Mouse (Mus musculus) testis, postnatal 14 days (tissue): ENCODE data around the gene Gcc1.

Source experiments
- DNase-seq: peaks from one replicate; pipeline ENCODE4 v3.0.0; 2021; ENCODE audit warnings: low spot score

Gcc1 gene

GRCm38 (mm10) chr6:28428290-28428689 lies at the start of gene Gcc1:
TSS of gene Gcc1 (minus strand) at chr6:28428390.
- DNase-seq, result no peak

DNA sequence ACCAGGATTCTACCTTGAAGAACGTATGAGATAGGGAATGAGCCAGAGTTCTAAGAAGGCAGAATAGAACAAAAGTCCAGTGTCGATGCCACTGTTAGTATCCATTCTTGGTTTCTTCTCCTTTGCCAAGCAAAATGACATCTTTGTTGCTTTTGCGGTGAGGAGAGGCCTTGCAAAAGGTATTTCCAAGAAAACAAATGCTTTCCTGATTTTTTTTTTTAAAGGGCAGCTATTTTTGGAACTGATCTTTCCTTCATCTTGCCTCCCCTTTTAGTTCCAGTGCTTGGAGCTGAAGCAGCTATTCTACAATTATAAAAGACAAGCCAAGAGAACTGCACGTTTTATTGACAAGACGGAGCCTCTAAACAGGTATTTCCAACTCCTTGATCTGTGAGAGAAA lies 46.6 kb upstream of the Gcc1 start, which contains the start of gene Snd1:
Gene Snd1 (plus strand): TSS at position 301 of the 400 bp plus-strand sequence.
- no peak for DNase-seq

DNA sequence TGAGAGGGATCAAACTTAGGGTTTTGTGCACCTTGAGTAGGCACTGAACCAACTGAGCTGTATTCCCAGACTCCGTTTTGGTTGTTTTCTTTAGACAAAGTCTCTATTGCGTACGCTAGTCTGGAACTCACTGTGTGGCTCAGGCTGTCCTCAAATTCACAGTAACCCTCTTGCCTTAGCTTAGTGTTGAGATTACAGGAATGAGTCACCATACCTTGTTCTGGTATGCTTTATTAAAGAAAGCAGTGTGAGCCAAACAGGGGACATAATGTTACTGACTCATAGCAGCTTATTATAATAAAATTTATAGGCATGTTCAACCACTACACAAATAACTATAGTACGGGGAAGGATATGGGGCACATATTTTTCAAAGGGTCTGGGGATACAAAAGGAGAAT lies 46.0 kb upstream of the Gcc1 start:
- DNase-seq, result no peak

GRCm38 (mm10) chr6:28471284-28472035 lies 43.3 kb upstream of the Gcc1 start:
- DNase-seq, result no peak

- DNase-seq, result no peak
Observed at GRCm38 (mm10) chr6:28470621-28471020, 42.4 kb upstream of the Gcc1 start.

DNA sequence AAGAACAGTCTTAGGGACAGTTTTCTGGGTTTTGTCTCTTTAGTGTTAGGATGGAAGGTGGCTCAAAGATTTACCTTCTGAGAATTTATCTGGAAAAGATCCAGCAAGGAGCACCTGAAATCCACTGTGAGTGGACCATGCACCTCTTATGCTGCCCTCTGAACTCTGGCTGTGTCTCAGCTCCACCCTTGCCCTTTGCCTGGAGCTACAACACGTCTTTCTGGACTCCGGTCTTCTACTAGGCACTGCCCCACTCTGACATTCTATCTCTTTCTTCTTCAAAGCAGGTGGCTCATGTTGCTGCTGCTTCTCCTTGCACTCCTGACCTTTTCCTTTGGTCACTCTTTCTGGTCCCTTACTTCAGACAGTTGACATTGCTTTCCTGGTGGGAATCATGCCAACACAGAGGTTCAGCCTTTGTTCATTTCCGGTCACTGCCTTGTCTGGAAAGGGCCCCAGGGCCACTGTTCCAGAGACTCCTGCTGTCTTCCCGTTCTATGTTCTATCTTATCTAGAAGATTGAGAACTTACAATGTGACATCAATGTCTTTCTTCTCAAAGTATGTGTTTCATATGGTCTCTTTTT lies 41.9 kb upstream of the Gcc1 start:
- DNase-seq, result no peak

DNA sequence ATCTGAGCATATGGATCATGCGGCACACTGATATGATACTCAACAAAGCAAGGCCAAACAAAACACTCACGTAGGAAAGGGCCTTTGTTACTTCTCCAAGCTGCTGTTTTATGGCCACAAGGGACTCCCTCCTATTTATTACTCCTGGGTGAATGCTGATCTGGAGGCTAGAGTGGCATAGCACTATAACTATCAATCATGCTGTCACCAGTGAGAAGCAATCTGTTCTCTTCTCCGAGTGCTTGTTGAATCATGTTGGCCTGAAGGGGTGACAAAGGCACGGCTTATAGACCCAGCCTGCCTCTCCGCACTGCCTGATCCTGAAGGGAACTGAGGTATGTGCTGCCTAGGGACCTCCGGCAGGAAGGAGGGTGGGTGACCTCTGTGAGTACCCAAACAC lies 36.4 kb upstream of the Gcc1 start:
- no peak for DNase-seq

DNA sequence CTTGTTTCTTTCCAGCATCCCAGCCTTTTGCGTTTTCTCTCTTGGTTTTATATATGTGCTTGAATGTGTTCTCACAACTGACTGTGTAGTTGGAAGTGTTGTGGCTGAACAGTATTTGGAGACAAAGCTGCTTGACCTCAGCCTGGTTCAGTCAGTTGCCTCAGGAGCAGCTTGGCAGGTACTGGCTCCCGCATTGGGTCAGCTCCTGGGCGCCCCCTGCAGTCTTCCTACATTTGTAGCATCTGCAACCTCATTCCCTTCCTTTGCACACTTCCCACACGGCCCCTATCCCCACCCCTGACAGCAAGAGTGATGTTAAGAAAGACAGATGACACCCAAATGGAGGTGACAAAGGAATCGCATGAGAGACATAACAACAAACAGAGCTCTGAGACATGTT lies 32.3 kb upstream of the Gcc1 start:
- peak; percentile 37 for DNase-seq

DNA sequence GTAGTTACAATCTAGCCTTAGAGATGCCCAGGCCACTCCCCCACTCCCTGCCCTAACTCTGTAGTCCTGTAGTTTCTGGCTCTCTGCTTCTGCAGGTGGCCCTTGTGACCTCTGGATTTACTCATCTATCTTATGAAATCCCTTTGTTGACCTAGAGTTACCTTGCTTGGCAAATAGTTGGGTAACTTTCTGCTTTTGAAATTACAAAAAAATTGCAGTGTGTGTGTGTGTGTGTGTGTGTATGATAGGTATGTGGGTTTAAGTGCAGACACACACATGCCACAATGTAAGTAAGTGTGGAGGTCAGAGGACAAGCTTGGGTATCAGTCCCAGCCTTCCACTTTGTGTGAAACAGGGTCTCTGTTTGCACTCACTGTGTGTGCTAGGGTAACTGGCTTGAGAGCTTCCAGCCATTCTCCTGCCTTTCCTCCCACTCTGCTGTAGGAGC lies 31.1 kb upstream of the Gcc1 start:
- no peak for DNase-seq

DNA sequence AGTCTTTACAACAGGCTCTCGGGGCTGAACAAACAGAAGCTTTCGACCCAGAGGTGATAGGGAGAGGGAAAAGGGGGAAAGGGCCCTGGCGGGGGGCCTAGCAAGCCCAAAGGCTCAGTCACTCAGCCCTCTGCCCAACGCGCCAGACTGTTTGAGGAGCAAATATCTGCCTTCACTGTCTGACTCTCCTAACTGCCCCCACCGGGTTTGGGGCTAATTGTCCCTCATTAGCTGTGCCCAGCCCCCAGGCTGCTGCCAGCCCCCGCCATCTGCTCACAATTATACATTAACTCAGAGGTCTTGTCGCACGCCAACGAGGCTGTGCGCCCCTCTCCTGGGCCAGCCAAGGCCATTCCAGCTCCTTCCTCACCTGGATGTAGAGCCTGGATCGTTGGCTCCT lies 22.8 kb upstream of the Gcc1 start:
- DNase-seq, result no peak

DNA sequence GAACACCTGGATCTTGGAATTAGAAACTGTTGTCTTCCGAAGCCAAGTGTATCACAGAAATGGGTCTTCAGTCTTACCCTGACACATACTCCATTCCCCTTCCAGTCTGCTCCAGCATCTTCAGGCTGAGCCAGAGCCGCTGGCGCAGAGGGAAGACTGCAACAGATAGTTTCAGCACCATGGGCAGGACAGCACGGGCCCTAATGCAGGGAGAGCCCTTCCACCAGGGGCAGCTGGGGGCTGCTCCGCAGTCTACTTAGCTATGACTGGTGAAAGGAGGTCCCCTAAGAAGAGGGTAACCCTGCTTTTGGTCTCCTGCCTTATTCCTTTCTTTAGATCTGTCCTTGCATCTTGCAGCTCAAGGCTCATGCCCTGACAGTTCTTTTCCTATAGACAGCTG lies 22.3 kb upstream of the Gcc1 start:
- DNase-seq, result no peak

DNA sequence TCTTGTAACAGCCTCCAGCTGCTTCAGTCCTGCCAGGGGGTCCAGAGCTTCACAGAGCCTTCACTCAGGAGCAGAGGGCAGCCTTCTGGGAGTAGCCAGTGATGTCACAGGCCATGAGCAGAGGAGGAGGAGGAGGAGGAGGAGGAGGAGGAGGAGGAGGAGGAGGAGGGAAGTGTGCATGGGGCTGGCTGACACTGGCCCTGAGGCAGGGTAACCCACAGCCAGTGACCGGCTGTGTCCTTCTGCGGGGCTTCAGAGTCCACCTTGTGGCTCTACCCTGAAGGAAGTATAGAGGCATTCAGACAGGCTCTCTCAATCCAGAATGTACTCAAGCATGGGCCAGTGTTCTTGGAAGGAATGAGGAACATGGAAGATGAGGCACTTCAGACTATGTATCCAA lies 21.1 kb upstream of the Gcc1 start, which contains the start of gene Pax4:
Gene Pax4 (minus strand): TSS at position 101 of the 400 bp plus-strand sequence.
- no peak for DNase-seq

DNA sequence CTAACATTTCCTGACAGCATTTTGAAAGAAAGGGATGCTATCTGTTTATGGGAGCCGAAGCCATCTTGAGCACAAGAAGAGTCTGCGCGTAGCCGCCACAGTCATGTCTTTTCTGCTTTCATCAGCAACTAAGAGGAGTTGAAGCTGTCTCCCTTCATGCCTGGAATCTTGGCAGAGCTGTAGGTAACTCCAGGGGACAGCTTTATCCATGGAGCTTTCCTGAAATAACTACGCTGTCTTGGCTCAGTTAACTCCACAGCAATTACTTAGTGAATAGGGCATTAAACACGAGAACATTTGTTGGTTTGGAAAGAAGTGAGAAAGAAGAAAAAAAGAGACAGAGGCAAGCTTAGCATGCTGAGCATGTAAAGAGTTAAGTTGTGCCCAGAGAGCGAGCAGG lies 19.7 kb upstream of the Gcc1 start:
- no peak for DNase-seq

DNA sequence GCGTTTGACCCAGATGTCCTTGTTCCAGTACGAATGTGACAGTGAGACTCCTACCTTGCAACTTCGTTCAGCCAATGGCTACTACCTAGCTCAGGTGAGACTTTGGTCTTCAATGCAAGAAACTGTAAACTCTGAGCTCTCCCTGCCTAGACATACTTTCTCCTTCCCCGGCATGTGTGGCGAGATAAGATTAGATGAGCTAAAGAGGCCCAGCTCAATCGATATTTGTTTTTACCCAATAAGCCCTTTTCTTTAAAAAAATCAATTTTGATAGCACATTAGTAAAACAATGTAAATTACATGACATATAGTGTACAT lies 3.3 kb upstream of the Gcc1 start:
- no peak for DNase-seq

DNA sequence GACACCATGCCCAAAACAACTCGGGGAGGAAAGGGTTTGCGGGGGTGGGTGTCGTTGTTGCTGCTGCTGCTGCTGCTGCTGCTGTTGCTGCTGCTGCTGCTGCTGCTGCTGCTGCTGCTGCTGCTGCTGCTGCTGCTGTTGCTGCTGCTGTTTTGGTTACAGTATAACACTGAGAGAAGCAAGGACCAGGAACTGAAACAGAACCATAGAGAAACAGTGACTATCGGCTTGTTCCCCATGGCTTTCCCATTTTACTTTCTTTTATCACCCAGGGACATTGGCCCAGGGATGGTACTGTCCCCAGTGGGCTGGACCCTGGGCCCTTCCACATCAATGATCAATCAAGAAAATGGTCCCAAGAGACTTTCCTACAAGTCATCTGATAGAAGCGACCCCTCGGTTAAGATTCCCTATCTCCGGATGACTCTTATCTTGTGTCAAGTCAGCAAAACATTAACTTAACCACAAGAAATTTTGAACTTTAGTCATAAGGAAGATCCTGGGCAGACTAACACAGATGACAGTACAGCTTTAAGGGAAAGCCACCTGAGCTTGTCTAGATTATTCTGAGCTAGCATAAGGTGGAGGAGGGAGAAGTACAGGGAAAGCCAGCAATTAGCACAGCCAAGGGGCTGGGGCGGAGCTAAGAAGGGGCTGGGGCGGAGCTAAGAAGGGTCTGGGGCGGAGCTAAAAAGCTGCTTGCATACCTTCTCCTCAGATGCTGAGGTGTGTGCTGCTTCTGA lies 2.8 kb upstream of the Gcc1 start:
- DNase-seq, result no peak

GRCm38 (mm10) chr6:28429870-28430269 lies 1.7 kb upstream of the Gcc1 start:
- DNase-seq, result no peak

DNA sequence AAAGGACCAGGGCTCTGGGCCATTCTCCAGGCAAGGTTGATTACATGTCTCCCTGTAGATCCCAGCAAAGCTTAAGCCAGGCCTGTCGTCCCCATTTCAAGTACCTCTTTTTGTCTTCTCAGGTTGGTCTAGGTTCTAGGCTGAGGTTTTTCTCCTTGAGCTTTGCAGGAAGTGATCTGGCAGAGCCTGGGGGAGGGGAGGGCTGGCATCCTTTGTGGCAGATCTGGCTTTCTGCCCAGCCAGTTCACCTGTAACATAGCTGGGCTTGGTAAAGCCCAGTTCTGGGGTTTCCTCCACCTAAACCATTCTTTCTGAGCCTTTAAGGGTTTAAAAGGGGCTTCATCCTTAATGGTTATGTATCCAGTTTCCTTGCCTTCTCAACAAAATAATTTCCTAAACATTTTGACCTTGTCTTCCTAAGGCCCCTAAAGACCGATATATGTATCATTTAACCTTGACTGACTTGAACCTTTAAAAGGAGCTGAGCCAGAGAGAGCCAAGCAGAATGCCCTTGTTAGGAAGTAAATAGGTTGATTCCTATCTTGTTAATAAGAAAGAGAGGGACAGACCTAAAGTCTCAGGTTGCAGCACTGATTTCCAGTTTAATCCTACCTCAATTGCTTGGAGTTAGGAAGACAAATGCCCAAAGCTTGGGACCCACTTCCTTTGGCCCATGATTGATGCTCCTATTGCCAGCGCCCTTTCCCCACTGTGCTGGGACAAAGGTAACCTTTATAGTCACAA lies 922 bp downstream of the Gcc1 start, which contains the start of gene Fscn3:
Gene Fscn3 (plus strand): TSS at position 694 of the 744 bp plus-strand sequence.
- DNase-seq, result no peak

DNA sequence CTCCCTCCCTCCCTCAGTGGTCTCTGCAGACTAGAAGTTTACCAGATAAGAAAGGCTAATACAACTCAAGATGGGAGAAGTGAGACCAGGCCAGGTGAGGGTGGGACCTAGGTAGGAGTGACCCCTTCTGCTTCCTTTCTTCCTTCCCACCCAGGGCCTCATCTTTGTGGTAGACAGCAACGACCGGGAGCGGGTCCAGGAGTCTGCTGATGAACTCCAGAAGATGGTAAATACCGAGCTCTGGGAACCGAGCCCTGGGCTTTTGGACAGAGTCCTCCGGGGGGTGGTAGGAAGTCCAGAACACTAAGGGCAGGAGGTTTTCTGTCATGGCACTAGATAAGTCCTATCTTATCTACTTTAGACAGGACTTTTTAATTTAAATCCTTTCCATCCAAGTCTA lies 3.2 kb downstream of the Gcc1 start:
- DNase-seq, result no peak

DNA sequence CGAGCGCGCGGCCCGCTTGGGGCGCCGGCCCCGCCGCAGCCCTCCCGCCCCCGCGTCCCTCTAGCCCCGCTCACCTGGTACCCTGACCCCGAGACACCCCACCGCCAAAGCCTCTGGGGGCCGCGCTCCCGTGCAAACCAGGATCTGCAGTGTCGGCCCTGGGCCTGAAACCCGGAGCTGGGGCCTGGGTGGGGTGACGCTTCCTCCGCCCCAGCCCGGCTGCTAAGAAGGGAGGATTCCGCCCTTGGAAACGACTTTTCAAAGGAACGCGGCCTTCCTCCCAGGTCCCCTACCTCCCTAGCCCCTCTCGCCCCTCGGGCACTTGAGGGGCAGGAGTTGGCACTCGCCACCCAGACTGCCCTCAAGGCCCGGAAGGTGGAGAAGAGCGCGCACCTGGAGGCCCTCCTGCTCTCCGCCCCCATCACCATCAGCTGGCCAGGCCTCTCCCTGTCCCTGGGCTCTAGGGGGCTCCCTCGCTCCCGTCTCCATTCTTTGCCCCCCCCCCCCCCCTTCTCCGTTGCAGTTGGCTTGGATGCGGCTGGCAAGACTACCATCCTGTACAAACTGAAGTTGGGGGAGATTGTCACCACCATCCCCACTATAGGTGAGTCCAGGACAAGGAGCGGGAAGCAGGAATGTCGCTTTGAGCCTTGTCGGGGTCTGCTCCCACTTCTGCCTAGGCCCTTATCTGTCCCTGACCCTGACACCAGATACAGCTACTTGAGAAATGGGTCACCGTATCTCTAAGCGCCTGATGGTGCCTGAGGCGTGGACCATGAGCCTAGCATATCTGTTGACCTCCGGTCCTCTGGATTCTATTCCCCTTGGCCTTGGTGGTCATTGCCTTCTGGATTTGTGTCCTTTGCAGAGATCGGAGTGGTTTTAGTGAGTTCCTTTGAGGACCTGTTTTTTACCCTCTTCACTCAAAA lies 4.2 kb downstream of the Gcc1 start:
- DNase-seq, result peak; percentile 49

DNA sequence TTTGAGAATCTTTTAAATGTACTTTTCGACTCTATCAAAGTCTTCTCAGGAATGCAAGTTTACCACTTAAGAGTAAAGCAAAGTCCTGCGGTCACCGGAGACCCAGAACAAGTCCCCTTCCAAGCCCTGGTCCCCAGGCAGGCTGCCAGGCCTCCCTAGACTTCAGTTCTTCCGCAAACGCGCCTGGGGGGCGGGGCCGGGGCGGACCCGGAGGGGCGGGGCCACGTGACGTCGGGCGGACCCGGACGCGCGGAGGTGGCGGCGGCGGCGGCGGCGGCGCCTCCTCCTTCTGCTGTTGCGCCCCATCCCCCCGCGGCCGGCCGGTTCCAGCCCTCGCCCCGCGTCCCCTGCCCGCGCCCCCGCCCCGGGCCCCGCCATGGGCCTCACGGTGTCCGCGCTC lies 4.9 kb downstream of the Gcc1 start, which contains the start of gene Arf5:
Gene Arf5 (plus strand): TSS at position 248 of the 400 bp plus-strand sequence.
- DNase-seq, result peak; percentile 91

- no peak for DNase-seq
Observed at GRCm38 (mm10) chr6:28422651-28423290, 5.4 kb downstream of the Gcc1 start.
